Mouse (Mus musculus) C2C12 (cell line): ENCODE data around the gene Akap8. TPM values are rescaled to one million over a fixed set of nuclear protein-coding genes. Genes with fewer than 3 reads are reported as not detected.

Experiments
- H3K27me3 ChIP-seq: one replicate; pipeline ENCODE4 v1.6.1; 2011; ENCODE audit not compliant: control insufficient read depth, insufficient read depth, insufficient read length
- H3K36me3 ChIP-seq: one replicate; pipeline ENCODE4 v1.6.1; 2011; ENCODE audit not compliant: control insufficient read depth, insufficient read depth
- H3K4me3 ChIP-seq: one replicate; pipeline ENCODE4 v1.5.1; 2011; ENCODE audit warnings: mild to moderate bottlenecking, control low read depth; ENCODE audit not compliant: poor library complexity, insufficient read depth, severe bottlenecking
- H3K79me2 ChIP-seq: one replicate; pipeline ENCODE4 v1.6.1; 2011; ENCODE audit not compliant: control insufficient read depth, insufficient read depth
- H3K79me3 ChIP-seq: one replicate; pipeline ENCODE4 v1.6.1; 2011; ENCODE audit warnings: low read depth, control low read depth
- H3ac ChIP-seq: one replicate; pipeline ENCODE3; 2011; ENCODE audit warnings: low read depth; ENCODE audit not compliant: control insufficient read depth, insufficient read length
- CEBPB ChIP-seq: IDR thresholded peaks from one replicate; pipeline ENCODE4 v1.6.1; 2011; ENCODE audit warnings: low read depth, mild to moderate bottlenecking, control low read depth, moderate library complexity
- CTCF ChIP-seq: IDR thresholded peaks from one replicate; pipeline ENCODE4 v1.5.1; 2011; ENCODE audit not compliant: control insufficient read depth, insufficient read depth, insufficient read length
- FOSL1 ChIP-seq: IDR thresholded peaks from one replicate; pipeline ENCODE4 v1.8.0; 2011; ENCODE audit warnings: mild to moderate bottlenecking, low read length; ENCODE audit not compliant: poor library complexity, insufficient read depth, severe bottlenecking
- MAX ChIP-seq: IDR thresholded peaks from one replicate; pipeline ENCODE4 v1.6.1; 2011; ENCODE audit warnings: mild to moderate bottlenecking, control low read depth
- MYOD1 ChIP-seq: IDR thresholded peaks from one replicate; pipeline ENCODE4 v1.6.1; 2011; ENCODE audit warnings: low read depth; ENCODE audit not compliant: control insufficient read depth, insufficient read length
- MYOG ChIP-seq: IDR thresholded peaks from one replicate; pipeline ENCODE4 v1.6.1; 2011; ENCODE audit not compliant: control insufficient read depth, insufficient read length; ENCODE audit errors: extremely low read depth
- USF1 ChIP-seq: IDR thresholded peaks from one replicate; pipeline ENCODE4 v1.6.1; 2011; ENCODE audit warnings: low read depth, mild to moderate bottlenecking, control low read depth, moderate library complexity
- polyA plus RNA-seq: library from polyadenylated mRNA; unstranded; fragments of >200 nt; fragmentation: generic; extraction: Trizol; gene quantifications from one replicate; pipeline ENCODE4 v1.2.1, GENCODE M21; 2012; ENCODE audit warnings: missing spikeins

The Akap8 gene
- polyA plus RNA-seq, 1 experiment: 27.3 TPM

GRCm38 (mm10) chr17:32351726-32352125, 30.7 kb upstream of the Akap8 start:
- peaks cover 34% of the 10 kb centered on the region for H3K79me2 ChIP-seq
- H3K27me3 ChIP-seq: no peaks in the 10 kb centered on the region
- TF ChIP-seq MAX (no peak), CEBPB (no peak), MYOD1 (no peak), MYOG (no peak), FOSL1 (no peak), USF1 (no peak), CTCF (no peak)
- H3K36me3 ChIP-seq: peaks cover 32% of the 10 kb centered on the region
- peaks cover 8% of the 10 kb centered on the region for H3K79me3 ChIP-seq
- no peak overlapping the region for H3K4me3 ChIP-seq
- no peak overlapping the region for H3ac ChIP-seq

GRCm38 (mm10) chr17:32351269-32351668, 30.2 kb upstream of the Akap8 start:
- Histone ChIP-seq H3K36me3 (peaks cover 27% of the 10 kb centered on the region), H3K79me3 (peaks cover 8% of the 10 kb centered on the region), H3K79me2 (peaks cover 34% of the 10 kb centered on the region), H3K27me3 (no peaks in the 10 kb centered on the region), H3ac (no peak overlapping the region), H3K4me3 (no peak overlapping the region)
- TF ChIP-seq CTCF: no peak
- TF ChIP-seq CEBPB: no peak
- TF ChIP-seq USF1: no peak

GRCm38 (mm10) chr17:32350382-32350983, 29.4 kb upstream of the Akap8 start, which contains the start of gene Akap8l:
Gene Akap8l, minus strand, starts transcription at chr17:32350607.
- Histone ChIP-seq H3K79me3 (peaks cover 8% of the 10 kb centered on the region), H3K27me3 (no peaks in the 10 kb centered on the region), H3K4me3 (peak within 1 kb of the TSS; percentile 75), H3K79me2 (peaks cover 34% of the 10 kb centered on the region), H3K36me3 (peaks cover 19% of the 10 kb centered on the region), H3ac (peak within 1 kb of the TSS; percentile 51)
- TF ChIP-seq MAX: no peak
- no peak for TF ChIP-seq CTCF
- TF ChIP-seq FOSL1: no peak
- no peak for TF ChIP-seq MYOG
- no peak for TF ChIP-seq USF1
- no peak for TF ChIP-seq MYOD1
- no peak for TF ChIP-seq CEBPB

- Histone ChIP-seq H3K4me3 (peak overlapping the region; percentile 75), H3K27me3 (no peaks in the 10 kb centered on the region), H3ac (peak overlapping the region; percentile 33), H3K36me3 (peaks cover 14% of the 10 kb centered on the region), H3K79me2 (peaks cover 34% of the 10 kb centered on the region), H3K79me3 (peaks cover 8% of the 10 kb centered on the region)
- no peak for TF ChIP-seq MAX
- no peak for TF ChIP-seq CEBPB
- TF ChIP-seq MYOD1: no peak
- TF ChIP-seq MYOG: no peak
- TF ChIP-seq CTCF: no peak
- TF ChIP-seq FOSL1: no peak
- TF ChIP-seq USF1: no peak
Observed at GRCm38 (mm10) chr17:32349851-32350381, 28.9 kb upstream of the Akap8 start.

GRCm38 (mm10) chr17:32349037-32349732, 28.1 kb upstream of the Akap8 start:
- TF ChIP-seq FOSL1 (no peak), CTCF (peak; percentile 73)
- H3K36me3 ChIP-seq: peaks cover 11% of the 10 kb centered on the region
- no peak overlapping the region for H3ac ChIP-seq
- peak overlapping the region; percentile 75 for H3K4me3 ChIP-seq
- peaks cover 8% of the 10 kb centered on the region for H3K79me3 ChIP-seq
- H3K27me3 ChIP-seq: no peaks in the 10 kb centered on the region
- H3K79me2 ChIP-seq: peaks cover 34% of the 10 kb centered on the region
